Mouse (Mus musculus): ENCODE data around the gene Szt2. TPM values are rescaled to one million over a fixed set of nuclear protein-coding genes. Genes with fewer than 3 reads are reported as not detected.

Gene Szt2
- total RNA-seq, 2 experiments from 2014 or later: 41.7 to 46.9 TPM

- no peak for TF ChIP-seq CTCF (conservative IDR thresholded peaks at IDR 0.05)
Measured at GRCm38 (mm10) chr4:118398400-118398799, 10.7 kb downstream of the Szt2 start.

GRCm38 (mm10) chr4:118396433-118396832 is 12.6 kb downstream of the Szt2 start:
- H3K27ac ChIP-seq: no peak overlapping the region
- TF ChIP-seq CTCF (conservative IDR thresholded peaks at IDR 0.05): no peak
- no peak for DNase-seq (ENCODE audit: low spot score in 2 of 2)
- no peak overlapping the region for H3K4me3 ChIP-seq

More at GRCm38 (mm10) chr4:118398400-118398799, 10.7 kb downstream of the Szt2 start:
- Histone ChIP-seq H3K27ac (no peak overlapping the region), H3K4me3 (no peak overlapping the region)
- no peak for DNase-seq (ENCODE audit: low spot score in 2 of 2)

GRCm38 (mm10) chr4:118395289-118395688 is 13.8 kb downstream of the Szt2 start:
- TF ChIP-seq CTCF (conservative IDR thresholded peaks at IDR 0.05): no peak
- DNase-seq (ENCODE audit: low spot score in 2 of 2): no peak
- Histone ChIP-seq H3K27ac (no peak overlapping the region), H3K4me3 (no peak overlapping the region)

- Histone ChIP-seq H3K4me3 (no peak overlapping the region), H3K27ac (no peak overlapping the region)
- no peak for DNase-seq (ENCODE audit: low spot score in 2 of 2)
- no peak for TF ChIP-seq CTCF (conservative IDR thresholded peaks at IDR 0.05)
Measured at GRCm38 (mm10) chr4:118394505-118394904, 14.6 kb downstream of the Szt2 start.

GRCm38 (mm10) chr4:118390146-118390545 is 18.9 kb downstream of the Szt2 start:
- TF ChIP-seq CTCF (conservative IDR thresholded peaks at IDR 0.05): no peak
- no peak for DNase-seq (ENCODE audit: low spot score in 2 of 2)
- Histone ChIP-seq H3K27ac (no peak overlapping the region), H3K4me3 (no peak overlapping the region)

GRCm38 (mm10) chr4:118387316-118387715 is 21.8 kb downstream of the Szt2 start:
- H3K27ac ChIP-seq: no peak overlapping the region
- no peak overlapping the region for H3K4me3 ChIP-seq
- no peak for DNase-seq (ENCODE audit: low spot score in 2 of 2)
- TF ChIP-seq CTCF (conservative IDR thresholded peaks at IDR 0.05): no peak

- DNase-seq (ENCODE audit: low spot score in 2 of 2): no peak
- H3K27ac ChIP-seq: no peak overlapping the region
- no peak overlapping the region for H3K4me3 ChIP-seq
- TF ChIP-seq CTCF (conservative IDR thresholded peaks at IDR 0.05): no peak
Measured at GRCm38 (mm10) chr4:118383271-118383670, 25.8 kb downstream of the Szt2 start.

GRCm38 (mm10) chr4:118375999-118376398 is 33.1 kb downstream of the Szt2 start:
- Histone ChIP-seq H3K4me3 (no peak overlapping the region), H3K27ac (no peak overlapping the region)
- TF ChIP-seq CTCF (conservative IDR thresholded peaks at IDR 0.05): no peak
- DNase-seq (ENCODE audit: low spot score in 2 of 2): no peak

- Histone ChIP-seq H3K4me3 (no peak overlapping the region), H3K27ac (no peak overlapping the region)
- no peak for TF ChIP-seq CTCF (conservative IDR thresholded peaks at IDR 0.05)
- no peak for DNase-seq (ENCODE audit: low spot score in 2 of 2)
Measured at GRCm38 (mm10) chr4:118371822-118372221, 37.3 kb downstream of the Szt2 start.

- Histone ChIP-seq H3K27ac (no peak overlapping the region), H3K4me3 (no peak overlapping the region)
- no peak for TF ChIP-seq CTCF (conservative IDR thresholded peaks at IDR 0.05)
- DNase-seq (ENCODE audit: low spot score in 2 of 2): no peak
Measured at GRCm38 (mm10) chr4:118368616-118369015, 40.5 kb downstream of the Szt2 start.

GRCm38 (mm10) chr4:118367551-118367950 is 41.5 kb downstream of the Szt2 start:
- peak in 1 of 2 experiments; percentile 37 for DNase-seq (ENCODE audit: low spot score in 2 of 2)
- no peak for TF ChIP-seq CTCF (conservative IDR thresholded peaks at IDR 0.05)

GRCm38 (mm10) chr4:118365991-118366390 is 43.1 kb downstream of the Szt2 start:
- H3K4me3 ChIP-seq: no peak overlapping the region
- DNase-seq (ENCODE audit: low spot score in 2 of 2): no peak
- no peak for TF ChIP-seq CTCF (conservative IDR thresholded peaks at IDR 0.05)
- H3K27ac ChIP-seq: no peak overlapping the region

More at GRCm38 (mm10) chr4:118367551-118367950, 41.5 kb downstream of the Szt2 start:
- Histone ChIP-seq H3K27ac (no peak overlapping the region), H3K4me3 (no peak overlapping the region)

GRCm38 (mm10) chr4:118364641-118365040 is 44.4 kb downstream of the Szt2 start:
- TF ChIP-seq CTCF (conservative IDR thresholded peaks at IDR 0.05): no peak
- DNase-seq (ENCODE audit: low spot score in 2 of 2): no peak
- H3K4me3 ChIP-seq: no peak overlapping the region
- no peak overlapping the region for H3K27ac ChIP-seq

- DNase-seq (ENCODE audit: low spot score in 2 of 2): no peak
- no peak for TF ChIP-seq CTCF (conservative IDR thresholded peaks at IDR 0.05)
- Histone ChIP-seq H3K27ac (no peak overlapping the region), H3K4me3 (no peak overlapping the region)
Measured at GRCm38 (mm10) chr4:118363985-118364384, 45.1 kb downstream of the Szt2 start.

GRCm38 (mm10) chr4:118362879-118363278 is 46.2 kb downstream of the Szt2 start:
- no peak for TF ChIP-seq CTCF (conservative IDR thresholded peaks at IDR 0.05)
- H3K27ac ChIP-seq: no peak overlapping the region
- DNase-seq (ENCODE audit: low spot score in 2 of 2): no peak
- H3K4me3 ChIP-seq: no peak overlapping the region

All from layer of hippocampus, adult 2 months (tissue).